Mouse (Mus musculus) retina, embryonic 14.5 days (tissue): Measurements from ENCODE around the gene Papolb.

Experiments used
- DNase-seq: peaks from one replicate; pipeline ENCODE4 v3.0.0-alpha.2; 2015; ENCODE audit warnings: low spot score

Papolb gene

DNA sequence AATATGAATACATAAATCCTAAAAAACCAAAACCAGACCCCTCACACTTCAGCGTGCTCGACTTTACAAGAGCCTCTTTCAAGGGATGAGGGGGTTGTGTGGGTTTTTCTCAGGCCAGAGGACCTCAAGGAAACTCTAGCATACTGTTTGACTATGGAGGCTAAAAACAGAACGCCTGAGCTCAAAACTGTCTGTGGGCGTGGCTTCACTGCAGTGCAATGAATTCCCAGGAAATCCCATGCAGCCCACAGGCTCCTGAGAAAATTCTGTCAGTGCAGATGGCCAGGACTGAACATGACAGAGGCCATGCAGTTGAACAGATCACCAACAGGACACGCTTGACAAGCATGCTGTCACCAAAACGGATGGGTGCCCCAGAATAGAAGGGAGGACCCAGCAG, 10.9 kb downstream of the Papolb start:
- no peak for DNase-seq

DNA sequence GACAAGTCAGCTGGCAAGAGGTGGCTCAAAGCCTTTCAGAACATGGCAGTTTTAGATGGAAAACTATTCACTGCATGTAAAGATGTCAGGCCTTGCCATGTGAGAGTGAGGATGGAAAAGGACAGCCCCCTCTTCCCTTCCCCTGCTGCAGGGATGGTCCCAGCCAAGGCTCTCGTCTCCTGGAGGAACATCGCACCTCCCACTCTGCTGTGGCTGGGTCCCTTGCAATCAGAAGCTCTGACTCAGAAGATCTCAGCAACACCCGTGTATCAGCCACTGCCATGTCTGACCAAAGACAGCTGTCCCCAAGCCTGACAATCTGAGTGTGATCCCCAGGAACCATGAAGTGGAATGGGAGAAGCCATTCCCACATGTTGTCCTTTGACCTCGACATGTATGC, 17.8 kb downstream of the Papolb start:
- DNase-seq, result no peak

DNA sequence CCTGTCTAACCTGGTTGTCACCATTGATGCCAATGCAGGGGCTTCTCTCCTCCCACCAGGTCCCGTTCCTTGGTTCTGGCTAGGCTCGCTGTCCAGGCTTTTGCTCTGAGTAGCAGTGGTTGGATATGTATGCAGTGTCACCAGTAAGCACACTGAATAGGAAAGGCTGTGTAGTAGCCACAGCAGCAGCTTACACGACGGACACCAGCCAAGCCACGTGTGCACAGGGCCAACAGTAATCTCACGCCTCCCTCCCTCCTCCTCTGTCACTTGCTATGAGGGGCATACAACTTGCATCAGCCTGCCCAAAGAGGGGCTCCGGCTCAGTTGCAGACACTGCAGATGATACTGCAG, 19.8 kb downstream of the Papolb start:
- no peak for DNase-seq

- DNase-seq, result peak; percentile 24
Observed at GRCm38 (mm10) chr5:142509141-142510060, 20.5 kb downstream of the Papolb start.

GRCm38 (mm10) chr5:142505695-142506423, 24.0 kb downstream of the Papolb start:
- DNase-seq, result no peak

- no peak for DNase-seq
Observed at GRCm38 (mm10) chr5:142504175-142504574, 25.7 kb downstream of the Papolb start.

- DNase-seq, result peak; percentile 95
Observed at GRCm38 (mm10) chr5:142502414-142502813, 27.5 kb downstream of the Papolb start.

DNA sequence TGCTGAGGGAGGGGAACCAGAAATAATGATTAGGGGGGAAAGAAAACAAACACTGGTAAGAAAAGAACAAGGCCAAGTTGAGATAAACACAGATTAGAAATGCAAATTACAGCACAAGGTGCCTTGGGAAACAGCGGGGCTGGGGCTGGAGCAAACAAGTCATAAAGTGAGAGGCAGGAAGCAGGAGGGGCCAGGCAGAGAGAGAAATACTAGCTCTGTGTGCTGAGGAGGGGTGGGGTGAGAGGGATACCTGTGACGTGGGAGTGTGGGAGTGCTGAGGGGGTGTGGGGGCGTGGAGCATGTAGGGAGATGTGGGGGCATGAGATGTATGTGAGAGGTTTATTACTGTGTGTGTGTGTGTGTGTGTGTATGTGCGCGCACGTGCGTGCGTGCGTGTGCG, 29.0 kb downstream of the Papolb start:
- DNase-seq, result no peak

DNA sequence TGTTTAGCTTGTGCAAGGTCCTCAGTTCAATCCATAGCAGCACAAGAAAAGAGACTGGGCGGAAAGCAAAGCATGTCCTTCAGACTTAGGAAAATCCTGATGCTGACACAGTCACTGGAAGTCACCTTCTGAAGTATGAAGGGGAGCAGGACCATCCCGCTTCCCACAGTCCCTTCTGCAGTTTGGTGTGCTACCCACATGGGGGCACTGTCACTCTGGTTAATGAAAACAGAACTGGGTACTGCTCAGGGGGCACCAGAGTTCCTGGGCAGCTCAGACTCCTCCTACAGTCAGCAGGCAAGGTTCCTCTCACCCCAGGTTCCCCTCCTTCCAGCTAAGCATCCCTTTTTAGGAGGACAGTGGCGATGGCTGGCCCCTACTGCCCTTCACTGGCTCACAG, 30.9 kb downstream of the Papolb start:
- peak; percentile 74 for DNase-seq

GRCm38 (mm10) chr5:142495321-142496096, 34.4 kb downstream of the Papolb start:
- no peak for DNase-seq

- no peak for DNase-seq
Observed at GRCm38 (mm10) chr5:142493307-142493706, 36.6 kb downstream of the Papolb start.

DNA sequence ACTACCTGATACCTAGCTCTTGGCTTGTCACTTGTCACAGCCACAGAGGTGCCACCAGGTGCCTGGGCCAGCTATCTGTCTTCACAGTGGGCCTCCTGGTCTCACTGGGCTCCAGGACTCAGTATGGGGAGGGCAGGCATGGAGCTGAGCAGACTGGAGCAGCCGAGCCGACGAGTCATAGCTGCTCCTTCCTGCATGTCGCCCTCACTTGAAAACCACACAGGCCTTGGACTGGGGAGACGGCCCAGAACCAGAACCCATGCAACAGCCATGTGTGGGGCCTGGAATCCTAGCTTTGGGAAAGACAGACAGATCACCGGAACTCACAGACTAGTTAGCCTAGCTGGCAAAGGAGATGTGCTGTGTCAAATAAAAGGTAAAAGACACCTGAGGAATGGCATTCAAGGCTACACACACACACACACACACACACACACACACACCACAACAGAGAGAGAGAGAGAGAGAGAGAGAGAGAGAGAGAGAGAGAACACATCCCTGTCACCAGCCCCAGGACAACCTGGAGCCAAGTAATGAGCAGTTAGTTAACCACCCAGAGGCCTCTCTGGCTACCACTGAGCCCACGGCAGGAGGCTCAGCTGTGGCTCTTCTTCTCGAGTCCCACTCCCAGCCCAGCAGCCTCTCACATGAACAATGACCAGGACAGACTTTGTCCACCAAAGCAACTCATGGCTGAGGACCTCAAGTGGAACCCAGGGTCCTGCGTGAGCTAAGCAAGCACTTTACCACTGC, 39.7 kb downstream of the Papolb start:
- no peak for DNase-seq

GRCm38 (mm10) chr5:142486654-142487053, 43.2 kb downstream of the Papolb start:
- DNase-seq, result no peak

GRCm38 (mm10) chr5:142483581-142483980, 46.3 kb downstream of the Papolb start:
- DNase-seq, result no peak

- DNase-seq, result peak; percentile 30
Observed at GRCm38 (mm10) chr5:142482512-142482911, 47.4 kb downstream of the Papolb start.

DNA sequence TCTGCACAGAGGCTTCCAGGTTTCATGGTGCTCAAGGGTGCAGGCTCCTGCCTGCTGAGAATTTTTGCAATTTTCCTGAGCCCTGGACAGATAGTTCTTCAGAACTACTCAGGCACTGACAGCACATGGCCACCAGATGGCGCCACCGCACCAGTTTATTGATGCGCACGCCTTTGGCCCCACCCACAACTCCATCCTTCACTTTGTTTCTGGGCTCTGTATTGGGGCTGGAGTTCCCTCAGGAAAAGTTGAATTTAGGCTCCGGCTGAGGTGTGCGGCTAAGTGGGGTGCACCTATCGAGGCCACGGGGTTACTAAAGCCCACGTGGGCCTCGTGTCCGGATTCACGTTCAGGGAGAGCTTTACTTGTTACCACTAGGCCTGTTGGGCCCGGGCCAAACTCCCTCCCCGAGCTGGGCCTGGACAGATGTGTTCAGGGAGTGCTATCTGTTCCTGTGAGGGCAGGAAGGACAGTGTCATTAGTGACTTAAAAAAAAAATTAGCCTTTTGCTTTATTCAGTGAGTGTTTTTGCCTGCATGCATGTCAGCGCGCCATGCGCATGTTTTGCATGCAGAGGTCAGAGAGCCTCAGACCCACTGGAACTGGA, 50.9 kb downstream of the Papolb start:
- peak; percentile 93 for DNase-seq

DNA sequence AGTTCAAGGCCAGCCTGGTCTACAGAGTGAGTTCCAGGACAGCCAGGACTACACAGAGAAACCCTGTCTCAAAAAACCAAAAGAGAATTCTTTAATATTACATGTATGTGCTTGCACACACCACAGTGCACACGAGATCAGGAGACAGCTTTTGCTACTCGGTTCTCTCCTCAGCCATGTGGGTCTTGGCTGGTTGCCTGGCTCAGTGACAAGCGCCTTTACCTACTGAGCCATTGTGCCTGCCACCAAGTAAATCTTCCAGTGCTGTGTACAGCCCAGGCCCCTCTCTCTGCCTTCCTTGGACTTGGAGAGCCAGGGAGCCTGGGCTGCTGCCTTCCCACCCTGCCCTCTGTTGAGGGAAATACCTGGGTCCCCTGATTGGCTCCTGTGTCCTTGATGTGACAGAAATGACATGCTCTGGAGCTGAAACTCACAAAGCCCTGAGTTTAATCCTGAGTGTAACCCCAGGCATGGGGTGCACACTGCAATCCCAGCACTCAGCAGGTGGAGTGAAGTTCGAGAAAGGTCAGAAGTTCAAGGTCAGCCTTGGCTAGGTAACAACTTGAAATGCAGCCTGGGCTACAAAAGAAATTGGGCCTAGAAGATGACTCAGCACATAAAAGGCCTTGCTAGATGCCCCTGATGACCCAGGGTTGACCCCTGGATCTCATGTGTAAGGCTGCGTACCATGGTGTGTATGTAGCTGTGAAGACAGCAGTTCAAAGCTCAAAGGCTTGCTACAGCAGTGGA, 51.8 kb downstream of the Papolb start:
- no peak for DNase-seq

DNA sequence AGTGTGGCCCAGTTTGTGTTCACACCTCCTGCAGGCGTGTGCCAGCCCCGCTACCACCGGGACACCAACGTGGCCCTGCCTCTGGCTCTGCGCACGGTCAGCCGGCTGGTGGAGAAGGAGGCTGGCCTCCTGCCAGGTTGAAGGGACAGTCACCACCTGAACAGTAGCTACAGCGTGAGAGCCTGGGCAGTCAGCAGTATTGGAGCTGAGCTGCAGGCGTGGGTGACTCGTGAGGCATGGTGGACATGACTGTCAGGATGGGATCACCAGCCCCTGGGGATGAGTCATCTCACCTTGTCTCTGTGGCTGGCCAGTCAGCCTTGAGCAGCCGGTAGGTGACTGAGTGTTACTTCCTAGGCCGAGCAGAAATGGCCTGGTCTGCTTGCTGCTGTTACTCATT, 52.5 kb downstream of the Papolb start:
- no peak for DNase-seq
